Mouse (Mus musculus): Measurements from ENCODE around the gene Stk38. TPM values are rescaled to one million over a fixed set of nuclear protein-coding genes. Genes with fewer than 3 reads are reported as not detected.
"Not testable (repeated sequence)": the region's sequence is repeated elsewhere in the genome, so short reads cannot be mapped to it uniquely, and the experiment has no call there.

The Stk38 gene
- polyA plus RNA-seq, 1 experiment from 2014 or later = 82.1 TPM

GRCm38 (mm10) chr17:29003740-29004139, 4.1 kb downstream of the Stk38 start:
- peaks cover 30% of the 10 kb centered on the region for H3K4me1 ChIP-seq
- no peak for ATAC-seq (ENCODE audit: low FRiP score)
- no peak overlapping the region for H3K4me2 ChIP-seq
- peaks cover 18% of the 10 kb centered on the region for H3K36me3 ChIP-seq
- no peaks in the 10 kb centered on the region for H3K9me3 ChIP-seq (replicated peaks)
- H3K27ac ChIP-seq (replicated peaks) = no peak overlapping the region
- WGBS = 74% methylated on average over 1 of the region's 1 CpGs
- H3K9ac ChIP-seq (replicated peaks) = no peak overlapping the region
- H3K4me3 ChIP-seq (replicated peaks) = no peak overlapping the region
- H3K27me3 ChIP-seq (replicated peaks) = no peaks in the 10 kb centered on the region

- Histone ChIP-seq H3K4me3 (replicated peaks) (no peak overlapping the region), H3K27ac (replicated peaks) (no peak overlapping the region), H3K9ac (replicated peaks) (no peak overlapping the region), H3K9me3 (replicated peaks) (no peaks in the 10 kb centered on the region), H3K36me3 (peaks cover 45% of the 10 kb centered on the region), H3K4me1 (peaks cover 10% of the 10 kb centered on the region), H3K4me2 (no peak overlapping the region), H3K27me3 (replicated peaks) (no peaks in the 10 kb centered on the region)
- no peak for ATAC-seq (ENCODE audit: low FRiP score)
- WGBS = 89% methylated on average over 6 of the region's 6 CpGs
Observed at GRCm38 (mm10) chr17:29000465-29000864, 7.3 kb downstream of the Stk38 start.

- Histone ChIP-seq H3K27ac (replicated peaks) (no peak overlapping the region), H3K4me1 (no peaks in the 10 kb centered on the region), H3K36me3 (peaks cover 57% of the 10 kb centered on the region), H3K9me3 (replicated peaks) (no peaks in the 10 kb centered on the region), H3K4me2 (no peak overlapping the region), H3K4me3 (replicated peaks) (no peak overlapping the region), H3K9ac (replicated peaks) (no peak overlapping the region), H3K27me3 (replicated peaks) (no peaks in the 10 kb centered on the region)
- ATAC-seq (ENCODE audit: low FRiP score) = no peak
- 92% methylated on average over 4 of the region's 4 CpGs for WGBS
Observed at GRCm38 (mm10) chr17:28994615-28995014, 13.2 kb downstream of the Stk38 start.

- H3K27me3 ChIP-seq (replicated peaks); H3K4me2 ChIP-seq; H3K9ac ChIP-seq (replicated peaks); H3K27ac ChIP-seq (replicated peaks); H3K9me3 ChIP-seq (replicated peaks); H3K4me3 ChIP-seq (replicated peaks); ATAC-seq (ENCODE audit: low FRiP score); H3K4me1 ChIP-seq: not testable (repeated sequence)
- WGBS = 100% methylated on average over 1 of the region's 1 CpGs
- H3K36me3 ChIP-seq = peaks cover 61% of the 10 kb centered on the region
Observed at GRCm38 (mm10) chr17:28993004-28993403, 14.8 kb downstream of the Stk38 start.

GRCm38 (mm10) chr17:28992105-28992504, 15.7 kb downstream of the Stk38 start:
- H3K4me3 ChIP-seq (replicated peaks) = no peak overlapping the region
- H3K36me3 ChIP-seq = peaks cover 63% of the 10 kb centered on the region
- H3K4me1 ChIP-seq = no peaks in the 10 kb centered on the region
- no peaks in the 10 kb centered on the region for H3K9me3 ChIP-seq (replicated peaks)
- WGBS = 36% methylated on average over 7 of the region's 7 CpGs
- H3K27me3 ChIP-seq (replicated peaks) = no peaks in the 10 kb centered on the region
- no peak for ATAC-seq (ENCODE audit: low FRiP score)
- no peak overlapping the region for H3K9ac ChIP-seq (replicated peaks)
- H3K4me2 ChIP-seq = no peak overlapping the region
- no peak overlapping the region for H3K27ac ChIP-seq (replicated peaks)

- H3K4me2 ChIP-seq = no peak overlapping the region
- no peak overlapping the region for H3K4me3 ChIP-seq (replicated peaks)
- 93% methylated on average over 9 of the region's 9 CpGs for WGBS
- H3K27ac ChIP-seq (replicated peaks) = no peak overlapping the region
- H3K9me3 ChIP-seq (replicated peaks) = no peaks in the 10 kb centered on the region
- ATAC-seq (ENCODE audit: low FRiP score) = no peak
- peaks cover 64% of the 10 kb centered on the region for H3K36me3 ChIP-seq
- H3K27me3 ChIP-seq (replicated peaks) = no peaks in the 10 kb centered on the region
- H3K9ac ChIP-seq (replicated peaks) = no peak overlapping the region
- no peaks in the 10 kb centered on the region for H3K4me1 ChIP-seq
Observed at GRCm38 (mm10) chr17:28991286-28991685, 16.5 kb downstream of the Stk38 start.

GRCm38 (mm10) chr17:28990060-28990459, 17.7 kb downstream of the Stk38 start:
- H3K27me3 ChIP-seq (replicated peaks) = no peaks in the 10 kb centered on the region
- ATAC-seq (ENCODE audit: low FRiP score) = no peak
- no peak overlapping the region for H3K9ac ChIP-seq (replicated peaks)
- no peak overlapping the region for H3K4me3 ChIP-seq (replicated peaks)
- 70% methylated on average over 4 of the region's 4 CpGs for WGBS
- no peak overlapping the region for H3K4me2 ChIP-seq
- H3K27ac ChIP-seq (replicated peaks) = no peak overlapping the region
- peaks cover 68% of the 10 kb centered on the region for H3K36me3 ChIP-seq
- H3K9me3 ChIP-seq (replicated peaks) = no peaks in the 10 kb centered on the region
- H3K4me1 ChIP-seq = no peaks in the 10 kb centered on the region

GRCm38 (mm10) chr17:28988996-28989395, 18.8 kb downstream of the Stk38 start:
- Histone ChIP-seq H3K27ac (replicated peaks) (no peak overlapping the region), H3K4me1 (no peaks in the 10 kb centered on the region), H3K36me3 (peaks cover 71% of the 10 kb centered on the region), H3K27me3 (replicated peaks) (no peaks in the 10 kb centered on the region), H3K9ac (replicated peaks) (no peak overlapping the region), H3K9me3 (replicated peaks) (no peaks in the 10 kb centered on the region), H3K4me3 (replicated peaks) (no peak overlapping the region), H3K4me2 (no peak overlapping the region)
- ATAC-seq (ENCODE audit: low FRiP score) = no peak
- WGBS = 83% methylated on average over 3 of the region's 3 CpGs

- Histone ChIP-seq H3K4me3 (replicated peaks) (no peak overlapping the region), H3K4me1 (no peaks in the 10 kb centered on the region), H3K4me2 (no peak overlapping the region), H3K9ac (replicated peaks) (no peak overlapping the region), H3K36me3 (peaks cover 78% of the 10 kb centered on the region), H3K9me3 (replicated peaks) (no peaks in the 10 kb centered on the region), H3K27me3 (replicated peaks) (no peaks in the 10 kb centered on the region), H3K27ac (replicated peaks) (no peak overlapping the region)
- WGBS = 90% methylated on average over 4 of the region's 4 CpGs
- ATAC-seq (ENCODE audit: low FRiP score) = no peak
Observed at GRCm38 (mm10) chr17:28988291-28988690, 19.5 kb downstream of the Stk38 start.

GRCm38 (mm10) chr17:28987713-28988112, 20.1 kb downstream of the Stk38 start:
- Histone ChIP-seq H3K9me3 (replicated peaks) (no peaks in the 10 kb centered on the region), H3K4me1 (0 out of 2 replicates have a peak, but pooled peaks cover 2% of the 10 kb centered on the region), H3K27me3 (replicated peaks) (no peaks in the 10 kb centered on the region), H3K4me3 (replicated peaks) (no peak overlapping the region), H3K36me3 (peaks cover 83% of the 10 kb centered on the region), H3K27ac (replicated peaks) (no peak overlapping the region), H3K9ac (replicated peaks) (no peak overlapping the region), H3K4me2 (no peak overlapping the region)
- no peak for ATAC-seq (ENCODE audit: low FRiP score)
- WGBS = 73% methylated on average over 4 of the region's 4 CpGs

- Histone ChIP-seq H3K4me2 (no peak overlapping the region), H3K36me3 (peaks cover 92% of the 10 kb centered on the region), H3K4me1 (0 out of 2 replicates have a peak, but pooled peaks cover 2% of the 10 kb centered on the region), H3K27me3 (replicated peaks) (no peaks in the 10 kb centered on the region), H3K9ac (replicated peaks) (no peak overlapping the region), H3K27ac (replicated peaks) (no peak overlapping the region), H3K9me3 (replicated peaks) (no peaks in the 10 kb centered on the region), H3K4me3 (replicated peaks) (no peak overlapping the region)
- ATAC-seq (ENCODE audit: low FRiP score) = no peak
Observed at GRCm38 (mm10) chr17:28986833-28987232, 21.0 kb downstream of the Stk38 start.

- H3K9ac ChIP-seq (replicated peaks) = no peak overlapping the region
- 0 out of 2 replicates have a peak, but pooled peaks cover 2% of the 10 kb centered on the region for H3K4me1 ChIP-seq
- ATAC-seq (ENCODE audit: low FRiP score) = no peak
- 100% methylated on average over 1 of the region's 1 CpGs for WGBS
- H3K36me3 ChIP-seq = peaks cover 84% of the 10 kb centered on the region
- no peak overlapping the region for H3K4me2 ChIP-seq
- no peak overlapping the region for H3K27ac ChIP-seq (replicated peaks)
- H3K9me3 ChIP-seq (replicated peaks) = no peaks in the 10 kb centered on the region
- H3K4me3 ChIP-seq (replicated peaks) = no peak overlapping the region
- no peaks in the 10 kb centered on the region for H3K27me3 ChIP-seq (replicated peaks)
Observed at GRCm38 (mm10) chr17:28984724-28985420, 22.9 kb downstream of the Stk38 start.
